Mouse (Mus musculus): ENCODE results near the gene Cnnm3. TPM values are rescaled to one million over a fixed set of nuclear protein-coding genes. Genes with fewer than 3 reads are reported as not detected.
"Not testable (repeated sequence)": the region's sequence is repeated elsewhere in the genome, so short reads cannot be mapped to it uniquely, and the experiment has no call there.

Gene Cnnm3
- polyA plus RNA-seq, 1 experiment from 2014 or later: 3.5 TPM

DNA sequence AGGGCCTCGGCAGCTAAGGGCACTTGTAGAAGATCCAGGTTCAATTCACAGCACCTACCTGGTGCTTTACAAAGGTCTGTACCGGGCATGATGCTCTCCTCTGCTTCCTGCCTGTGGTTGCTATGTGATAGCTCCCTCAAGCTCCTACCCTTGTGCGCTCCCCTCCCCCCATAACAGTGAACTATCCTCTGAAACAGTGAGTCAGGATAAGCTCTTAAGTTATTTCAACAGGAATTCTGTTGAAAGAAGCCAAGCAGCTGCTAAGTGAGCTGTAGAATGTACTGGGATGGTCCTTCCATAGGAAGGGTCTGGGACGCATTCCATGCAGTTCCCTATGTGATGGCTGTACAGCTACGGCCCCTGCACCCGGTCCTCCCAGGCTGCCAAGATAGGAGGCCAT, 21.9 kb downstream of the Cnnm3 start:
- Histone ChIP-seq H3K4me2 (ENCODE audit: low read depth, low read length) (no peak overlapping the region), H3K9me3 (replicated peaks; ENCODE audit: control insufficient read depth, low read length) (no peaks in the 10 kb centered on the region), H3K4me3 (ENCODE audit: low read depth, low read length) (no peak overlapping the region), H3K36me3 (replicated peaks; ENCODE audit: control insufficient read depth, insufficient read depth, low read depth, low read length) (no peaks in the 10 kb centered on the region; the same call in 1 of the 2 replicates), H3K4me1 (ENCODE audit: control insufficient read depth, insufficient read depth, low read length) (no peaks in the 10 kb centered on the region), H3K27ac (replicated peaks; ENCODE audit: low read depth, low read length) (no peak overlapping the region), H3K9ac (replicated peaks; ENCODE audit: low read length) (no peak overlapping the region), H3K27me3 (ENCODE audit: control insufficient read depth, insufficient read depth, low read length) (no peaks in the 10 kb centered on the region)
- DNase-seq (ENCODE audit: low spot score): no peak
- no peak for ATAC-seq (replicated peaks; ENCODE audit: insufficient number of reproducible peaks, low FRiP score, low TSS enrichment, low read depth)
- 77% methylated on average over 6 of the region's 6 CpGs for WGBS

DNA sequence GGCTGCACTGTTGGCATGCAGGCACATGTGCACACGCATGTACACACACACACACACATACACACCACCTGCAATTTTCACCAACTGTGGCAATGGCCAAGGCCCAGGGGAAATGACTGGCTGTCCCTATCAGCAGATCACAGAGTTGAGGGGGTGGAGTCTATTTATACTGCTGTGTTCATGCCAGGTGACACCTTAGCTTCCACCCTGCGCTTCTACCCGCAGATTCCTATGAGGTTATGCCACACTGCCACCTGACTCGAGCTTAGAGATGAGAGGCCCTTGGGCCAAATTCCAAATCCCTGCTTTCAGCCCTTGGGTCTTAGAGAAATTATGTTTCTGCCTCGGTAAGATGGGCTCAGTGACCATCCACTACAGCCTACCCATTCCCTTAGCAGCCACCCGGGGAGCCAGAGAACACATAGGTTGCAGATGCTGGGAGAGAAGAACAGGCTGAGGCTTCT, 23.0 kb downstream of the Cnnm3 start:
- no peaks in the 10 kb centered on the region for H3K27me3 ChIP-seq (ENCODE audit: control insufficient read depth, insufficient read depth, low read length)
- H3K9ac ChIP-seq (replicated peaks; ENCODE audit: low read length): no peak overlapping the region
- H3K4me3 ChIP-seq (ENCODE audit: low read depth, low read length): no peak overlapping the region
- H3K4me1 ChIP-seq (ENCODE audit: control insufficient read depth, insufficient read depth, low read length): no peaks in the 10 kb centered on the region
- DNase-seq (ENCODE audit: low spot score): no peak
- no peak overlapping the region for H3K27ac ChIP-seq (replicated peaks; ENCODE audit: low read depth, low read length)
- H3K4me2 ChIP-seq (ENCODE audit: low read depth, low read length): no peak overlapping the region
- no peak for ATAC-seq (replicated peaks; ENCODE audit: insufficient number of reproducible peaks, low FRiP score, low TSS enrichment, low read depth)
- H3K36me3 ChIP-seq (replicated peaks; ENCODE audit: control insufficient read depth, insufficient read depth, low read depth, low read length): no peaks in the 10 kb centered on the region; the same call in 1 of the 2 replicates
- WGBS: 82% methylated on average over 6 of the region's 6 CpGs
- no peaks in the 10 kb centered on the region for H3K9me3 ChIP-seq (replicated peaks; ENCODE audit: control insufficient read depth, low read length)

DNA sequence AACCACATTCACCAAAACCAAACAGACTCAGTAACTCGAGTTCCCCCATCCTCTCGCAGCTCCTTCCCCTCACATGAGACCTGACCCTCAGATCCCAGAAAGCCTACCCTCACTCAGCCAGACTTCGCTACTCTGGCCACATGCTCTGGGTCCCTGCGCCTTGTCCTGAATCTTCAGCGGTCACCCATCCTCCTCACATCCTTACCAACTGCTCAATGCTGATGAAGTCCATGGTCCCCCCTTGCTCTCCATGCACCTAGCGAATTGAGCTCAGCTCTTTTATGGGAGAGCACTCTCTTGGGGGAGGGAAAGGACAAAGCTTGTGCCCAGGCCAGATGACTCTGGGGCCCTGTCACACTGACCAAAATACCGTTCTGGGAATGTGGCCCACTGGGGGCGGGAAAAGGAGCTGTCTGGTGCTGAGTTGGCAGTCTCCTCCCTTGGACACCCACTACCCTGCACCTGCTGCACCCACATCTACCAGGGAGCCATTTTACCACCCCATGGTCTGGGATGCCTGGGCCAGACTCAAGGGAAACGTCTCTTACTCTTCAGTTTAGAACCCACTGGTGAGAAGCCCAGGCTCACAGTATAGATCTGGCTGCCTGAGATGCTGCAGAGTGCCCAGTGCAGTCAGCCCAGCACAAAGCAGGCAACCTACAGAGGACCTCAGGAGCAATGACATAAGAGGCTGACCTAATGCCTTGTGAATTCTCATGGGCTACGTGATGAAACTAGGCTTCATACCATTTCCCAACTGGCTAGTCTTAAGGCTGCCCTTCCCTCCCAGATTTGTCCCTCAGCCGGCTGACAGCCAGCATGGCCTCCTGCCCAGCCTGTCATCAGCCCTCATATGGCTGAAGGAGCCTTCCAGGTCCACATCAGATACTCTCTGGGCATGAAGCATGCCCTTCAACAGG, 24.1 kb downstream of the Cnnm3 start:
- Histone ChIP-seq H3K4me1 (ENCODE audit: control insufficient read depth, insufficient read depth, low read length) (no peaks in the 10 kb centered on the region), H3K27me3 (ENCODE audit: control insufficient read depth, insufficient read depth, low read length) (no peaks in the 10 kb centered on the region), H3K9me3 (replicated peaks; ENCODE audit: control insufficient read depth, low read length) (no peaks in the 10 kb centered on the region), H3K9ac (replicated peaks; ENCODE audit: low read length) (no peak overlapping the region), H3K27ac (replicated peaks; ENCODE audit: low read depth, low read length) (no peak overlapping the region), H3K36me3 (replicated peaks; ENCODE audit: control insufficient read depth, insufficient read depth, low read depth, low read length) (no peaks in the 10 kb centered on the region; the same call in 1 of the 2 replicates), H3K4me3 (ENCODE audit: low read depth, low read length) (no peak overlapping the region), H3K4me2 (ENCODE audit: low read depth, low read length) (no peak overlapping the region)
- ATAC-seq (replicated peaks; ENCODE audit: insufficient number of reproducible peaks, low FRiP score, low TSS enrichment, low read depth) (no peak), DNase-seq (ENCODE audit: low spot score) (no peak)
- WGBS: 84% methylated on average over 11 of the region's 11 CpGs

DNA sequence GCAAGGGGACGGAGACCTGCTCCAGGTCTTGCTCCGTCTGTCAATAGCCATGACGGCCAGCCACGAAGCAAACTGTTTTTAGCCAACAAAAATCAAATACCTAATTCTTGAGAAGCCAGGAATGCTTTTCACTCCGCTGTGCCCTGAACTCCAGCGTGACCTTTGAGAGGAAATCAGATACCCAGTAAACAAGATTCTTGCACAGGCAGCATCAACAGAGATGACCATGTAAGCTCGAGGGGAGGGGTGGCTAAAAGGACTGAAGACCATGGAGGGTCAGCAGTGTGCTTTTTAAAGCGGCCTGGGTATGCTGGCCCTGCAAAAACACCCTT, 24.7 kb downstream of the Cnnm3 start:
- no peak for DNase-seq (ENCODE audit: low spot score)
- H3K4me1 ChIP-seq (ENCODE audit: control insufficient read depth, insufficient read depth, low read length): no peaks in the 10 kb centered on the region
- H3K9ac ChIP-seq (replicated peaks; ENCODE audit: low read length): no peak overlapping the region
- no peak overlapping the region for H3K27ac ChIP-seq (replicated peaks; ENCODE audit: low read depth, low read length)
- H3K4me3 ChIP-seq (ENCODE audit: low read depth, low read length): no peak overlapping the region
- WGBS: 60% methylated on average over 8 of the region's 8 CpGs
- no peak overlapping the region for H3K4me2 ChIP-seq (ENCODE audit: low read depth, low read length)
- H3K9me3 ChIP-seq (replicated peaks; ENCODE audit: control insufficient read depth, low read length): no peaks in the 10 kb centered on the region
- H3K36me3 ChIP-seq (replicated peaks; ENCODE audit: control insufficient read depth, insufficient read depth, low read depth, low read length): no peaks in the 10 kb centered on the region; the same call in 1 of the 2 replicates
- ATAC-seq (replicated peaks; ENCODE audit: insufficient number of reproducible peaks, low FRiP score, low TSS enrichment, low read depth): no peak
- no peaks in the 10 kb centered on the region for H3K27me3 ChIP-seq (ENCODE audit: control insufficient read depth, insufficient read depth, low read length)

DNA sequence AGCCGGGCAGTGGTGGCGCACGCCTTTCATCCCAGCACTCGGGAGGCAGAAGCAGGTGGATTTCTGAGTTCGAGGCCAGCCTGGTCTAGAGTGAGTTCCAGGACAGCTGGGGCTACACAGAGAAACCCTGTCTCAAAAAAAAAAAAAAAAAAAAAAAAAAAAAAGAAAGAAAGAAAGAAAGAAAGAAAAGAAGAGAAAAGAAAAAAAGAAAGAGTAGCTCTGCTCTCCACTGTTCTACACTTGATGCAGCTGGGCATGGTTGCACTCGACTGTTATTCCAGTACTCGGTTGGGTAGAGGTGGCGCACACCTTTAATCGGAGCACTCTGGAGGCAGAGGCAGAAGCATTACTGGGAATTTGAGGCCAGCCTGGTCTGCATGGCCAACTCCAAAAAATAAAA, 25.1 kb downstream of the Cnnm3 start, which contains the start of gene Ankrd23:
Gene Ankrd23, minus strand, starts transcription at position 101 of the 400 bp plus-strand sequence.
- H3K4me1 ChIP-seq (ENCODE audit: control insufficient read depth, insufficient read depth, low read length); H3K27me3 ChIP-seq (ENCODE audit: control insufficient read depth, insufficient read depth, low read length); H3K4me3 ChIP-seq (ENCODE audit: low read depth, low read length); H3K9ac ChIP-seq (replicated peaks; ENCODE audit: low read length); H3K4me2 ChIP-seq (ENCODE audit: low read depth, low read length); H3K9me3 ChIP-seq (replicated peaks; ENCODE audit: control insufficient read depth, low read length); ATAC-seq (replicated peaks; ENCODE audit: insufficient number of reproducible peaks, low FRiP score, low TSS enrichment, low read depth); DNase-seq (ENCODE audit: low spot score); H3K27ac ChIP-seq (replicated peaks; ENCODE audit: low read depth, low read length); H3K36me3 ChIP-seq (replicated peaks; ENCODE audit: control insufficient read depth, insufficient read depth, low read depth, low read length): not testable (repeated sequence)
- WGBS: 92% methylated on average over 9 of the region's 9 CpGs

DNA sequence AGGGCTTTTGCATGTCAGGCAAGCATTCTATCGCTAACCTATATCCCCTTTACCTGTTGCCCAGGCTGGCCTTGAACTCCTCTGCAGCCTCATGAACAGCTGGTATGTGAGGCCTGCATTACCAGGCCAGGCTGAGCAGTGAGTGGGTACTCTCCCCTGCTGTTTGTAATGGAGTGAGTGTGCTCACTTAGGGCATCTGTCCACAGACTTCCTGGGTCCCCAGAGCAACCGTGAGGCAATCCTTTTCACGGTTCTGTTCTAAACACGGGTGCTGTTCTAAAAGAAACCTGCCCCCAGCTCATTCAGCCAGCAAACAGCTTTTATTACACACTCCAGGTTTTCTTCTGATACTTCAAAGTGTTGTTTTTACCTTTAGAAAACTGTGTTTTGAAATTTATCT, 27.1 kb downstream of the Cnnm3 start:
- Histone ChIP-seq H3K4me3 (ENCODE audit: low read depth, low read length) (no peak overlapping the region), H3K36me3 (replicated peaks; ENCODE audit: control insufficient read depth, insufficient read depth, low read depth, low read length) (no peaks in the 10 kb centered on the region; the same call in 1 of the 2 replicates), H3K4me2 (ENCODE audit: low read depth, low read length) (no peak overlapping the region), H3K4me1 (ENCODE audit: control insufficient read depth, insufficient read depth, low read length) (no peaks in the 10 kb centered on the region), H3K9ac (replicated peaks; ENCODE audit: low read length) (no peak overlapping the region), H3K27ac (replicated peaks; ENCODE audit: low read depth, low read length) (no peak overlapping the region), H3K9me3 (replicated peaks; ENCODE audit: control insufficient read depth, low read length) (no peaks in the 10 kb centered on the region), H3K27me3 (ENCODE audit: control insufficient read depth, insufficient read depth, low read length) (no peaks in the 10 kb centered on the region)
- DNase-seq (ENCODE audit: low spot score): no peak
- 82% methylated on average over 4 of the region's 4 CpGs for WGBS
- ATAC-seq (replicated peaks; ENCODE audit: insufficient number of reproducible peaks, low FRiP score, low TSS enrichment, low read depth): no peak

DNA sequence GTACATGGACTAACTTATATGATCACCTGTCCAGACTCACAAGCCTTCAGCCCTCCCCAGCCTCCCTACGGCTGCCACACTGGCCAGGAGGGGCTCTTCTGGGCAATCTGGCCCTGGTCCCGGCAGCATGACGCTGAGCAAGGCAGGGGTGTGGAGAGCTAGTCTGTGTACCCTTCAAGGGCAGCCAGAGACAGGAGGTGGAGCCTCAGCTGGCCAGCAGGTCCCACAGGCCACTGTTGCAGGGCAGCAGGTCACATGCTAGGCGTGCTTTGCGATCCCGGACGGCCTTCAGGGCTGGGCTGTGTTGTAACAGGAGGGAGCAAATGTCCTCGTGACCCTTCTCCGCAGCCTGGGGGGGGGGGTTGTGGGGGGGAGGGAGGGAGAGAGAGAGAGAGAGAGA, 27.5 kb downstream of the Cnnm3 start, which contains the start of gene Gm42417:
Gene Gm42417, minus strand, starts transcription at position 244 of the 400 bp plus-strand sequence.
- Histone ChIP-seq H3K9me3 (replicated peaks; ENCODE audit: control insufficient read depth, low read length) (no peaks in the 10 kb centered on the region), H3K4me3 (ENCODE audit: low read depth, low read length) (no peak within 1 kb of the TSS), H3K4me1 (ENCODE audit: control insufficient read depth, insufficient read depth, low read length) (no peaks in the 10 kb centered on the region), H3K9ac (replicated peaks; ENCODE audit: low read length) (no peak within 1 kb of the TSS), H3K36me3 (replicated peaks; ENCODE audit: control insufficient read depth, insufficient read depth, low read depth, low read length) (no peaks in the 10 kb centered on the region; the same call in 1 of the 2 replicates), H3K4me2 (ENCODE audit: low read depth, low read length) (no peak within 1 kb of the TSS), H3K27me3 (ENCODE audit: control insufficient read depth, insufficient read depth, low read length) (no peaks in the 10 kb centered on the region), H3K27ac (replicated peaks; ENCODE audit: low read depth, low read length) (no peak within 1 kb of the TSS)
- DNase-seq (ENCODE audit: low spot score) (no peak), ATAC-seq (replicated peaks; ENCODE audit: insufficient number of reproducible peaks, low FRiP score, low TSS enrichment, low read depth) (no peak)
- WGBS: 43% methylated on average over 9 of the region's 9 CpGs

DNA sequence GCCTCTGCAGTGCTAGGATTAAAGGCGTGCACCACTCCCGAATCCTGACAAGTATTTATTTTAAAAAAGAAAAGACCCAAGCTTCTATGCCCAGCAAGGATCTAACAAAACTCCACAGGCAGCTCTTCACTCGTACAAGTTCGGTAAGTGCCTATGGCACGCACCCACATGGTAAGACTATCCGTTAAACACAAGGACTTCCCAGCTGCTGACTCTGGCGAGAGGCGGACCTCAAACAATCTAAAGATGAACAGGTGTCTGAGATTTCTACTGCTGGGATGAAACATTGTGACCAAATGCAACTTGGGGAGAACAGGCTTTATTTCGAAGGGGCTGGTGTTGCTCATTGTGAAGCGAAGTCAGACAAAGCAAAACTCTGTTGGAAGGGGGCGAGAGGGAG, 28.5 kb downstream of the Cnnm3 start:
- H3K4me2 ChIP-seq (ENCODE audit: low read depth, low read length): no peak overlapping the region
- ATAC-seq (replicated peaks; ENCODE audit: insufficient number of reproducible peaks, low FRiP score, low TSS enrichment, low read depth) (no peak), DNase-seq (ENCODE audit: low spot score) (no peak)
- no peak overlapping the region for H3K9ac ChIP-seq (replicated peaks; ENCODE audit: low read length)
- WGBS: 87% methylated on average over 11 of the region's 11 CpGs
- no peaks in the 10 kb centered on the region; the same call in 1 of the 2 replicates for H3K36me3 ChIP-seq (replicated peaks; ENCODE audit: control insufficient read depth, insufficient read depth, low read depth, low read length)
- H3K9me3 ChIP-seq (replicated peaks; ENCODE audit: control insufficient read depth, low read length): no peaks in the 10 kb centered on the region
- no peak overlapping the region for H3K27ac ChIP-seq (replicated peaks; ENCODE audit: low read depth, low read length)
- no peaks in the 10 kb centered on the region for H3K4me1 ChIP-seq (ENCODE audit: control insufficient read depth, insufficient read depth, low read length)
- no peak overlapping the region for H3K4me3 ChIP-seq (ENCODE audit: low read depth, low read length)
- no peaks in the 10 kb centered on the region for H3K27me3 ChIP-seq (ENCODE audit: control insufficient read depth, insufficient read depth, low read length)
